Mouse (Mus musculus) stomach, embryonic 14.5 days (tissue): ENCODE data around the gene Phgr1. TPM values are rescaled to one million over a fixed set of nuclear protein-coding genes. Genes with fewer than 3 reads are reported as not detected.
A peak's percentile ranks its signal among the peaks of the same experiment; 100 is the strongest.

ENCODE experiments used
- ATAC-seq: fragments of 200-750 bp; cut with Nextera tagmentation; 2 replicates; pipeline ENCODE4 v1.8.0; 2017; ENCODE audit warnings: low read depth, moderate TSS enrichment; ENCODE audit not compliant: insufficient number of reproducible peaks, insufficient read depth, low FRiP score
- H3K27ac ChIP-seq: fragments of 300-500 bp; sonication (generic); 2 replicates; pipeline ENCODE4 v1.5.1; 2014; ENCODE audit warnings: mild to moderate bottlenecking, low read length, moderate library complexity, mixed read lengths
- H3K27me3 ChIP-seq: fragments of 300-500 bp; sonication (generic); 2 replicates; pipeline ENCODE4 v1.6.1; 2014; ENCODE audit warnings: low read length, control low read depth, mixed read lengths; ENCODE audit not compliant: control insufficient read depth, insufficient read depth
- H3K36me3 ChIP-seq: fragments of 300-500 bp; sonication (generic); 2 replicates; pipeline ENCODE4 v1.6.1; 2014; ENCODE audit warnings: mild to moderate bottlenecking, control low read depth, low read length, moderate library complexity, mixed read lengths; ENCODE audit not compliant: control insufficient read depth, insufficient read depth
- H3K4me1 ChIP-seq: fragments of 300-500 bp; sonication (generic); 2 replicates; pipeline ENCODE4 v1.6.1; 2014; ENCODE audit warnings: low read length, control low read depth, mixed read lengths; ENCODE audit not compliant: control insufficient read depth, insufficient read depth
- H3K4me2 ChIP-seq: fragments of 300-500 bp; sonication (generic); replicated peaks from 2 replicates; pipeline ENCODE4 v1.6.1; 2014; ENCODE audit warnings: low read depth, low read length, control low read depth
- H3K4me3 ChIP-seq: fragments of 300-500 bp; sonication (generic); 2 replicates; pipeline ENCODE4 v1.5.1; 2014; ENCODE audit warnings: low read depth, low read length, control low read depth
- H3K9ac ChIP-seq: fragments of 300-500 bp; sonication (generic); replicated peaks from 2 replicates; pipeline ENCODE4 v1.6.1; 2014; ENCODE audit warnings: low read depth, mild to moderate bottlenecking, control low read depth, low read length, moderate library complexity, mixed read lengths
- H3K9me3 ChIP-seq: fragments of 300-500 bp; sonication (generic); 2 replicates; pipeline ENCODE4 v1.6.1; 2016; ENCODE audit warnings: low read depth, low read length, control low read depth; ENCODE audit not compliant: control insufficient read depth
- WGBS: fragments of 180-500 bp; shearing (Covaris S2); extraction: QIAGEN DNeasy Blood & Tissue Kit; methylation state at CpG from one replicate; pipeline ENCODE4 v1.1.7; 2014; 5-methylcytosine and 5-hydroxymethylcytosine counted together
- polyA plus RNA-seq: library from polyadenylated mRNA; unstranded; fragments of >200 nt; fragmentation: Nextera tagmentation; extraction: Ambion mirVana; gene quantifications from 2 replicates; pipeline ENCODE4 v1.2.1, GENCODE M21; 2014

Gene Phgr1
- polyA plus RNA-seq: 22.2 and 24.8 TPM in 2 replicates

DNA sequence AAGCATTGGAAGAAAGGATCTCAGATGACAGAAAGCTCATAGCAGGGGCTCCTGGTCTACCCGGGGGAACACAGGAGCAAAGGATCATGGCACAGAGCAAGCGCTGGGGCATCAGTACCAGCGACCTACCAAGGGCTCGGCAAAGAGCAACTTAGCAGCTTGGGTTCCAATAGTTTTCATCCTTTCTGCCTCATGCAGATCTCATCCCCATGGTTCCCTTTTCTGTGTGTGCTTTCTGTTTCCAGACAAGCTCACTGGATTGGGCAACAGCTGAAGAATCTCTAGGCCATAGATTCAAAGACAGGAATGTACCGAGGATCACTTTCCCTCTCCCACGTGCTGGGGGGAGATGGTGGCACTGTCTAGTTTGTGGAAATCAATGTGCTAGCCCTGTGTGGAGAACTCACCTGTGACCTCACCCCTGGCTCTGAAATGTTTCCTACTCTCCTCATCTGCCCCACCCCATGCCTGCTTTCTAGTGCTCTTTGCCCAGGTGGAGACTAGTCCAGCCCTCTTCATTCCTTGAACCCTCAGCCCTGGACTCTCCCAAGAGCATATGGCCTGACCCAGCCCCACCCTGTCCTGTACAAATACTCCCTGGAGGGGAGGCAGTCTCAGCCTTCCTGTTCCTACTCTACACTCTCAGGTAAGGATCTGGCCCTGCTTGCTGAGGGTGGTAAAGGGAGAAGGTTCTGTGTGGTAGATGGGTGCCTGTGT is at the start of gene Phgr1:
Gene Phgr1, plus strand, starts transcription at position 612 of the 717 bp plus-strand sequence.
- 65% methylated on average over 6 of the region's 6 CpGs for WGBS
- Histone ChIP-seq H3K27me3 (no peaks in the 10 kb centered on the region), H3K36me3 (no peaks in the 10 kb centered on the region), H3K27ac (no peak within 1 kb of the TSS), H3K4me2 (no peak within 1 kb of the TSS), H3K4me3 (no peak within 1 kb of the TSS), H3K9me3 (no peaks in the 10 kb centered on the region), H3K9ac (no peak within 1 kb of the TSS), H3K4me1 (peaks cover 9% of the 10 kb centered on the region; the same call in 1 of the 2 replicates)
- peak; percentile 76 for ATAC-seq

DNA sequence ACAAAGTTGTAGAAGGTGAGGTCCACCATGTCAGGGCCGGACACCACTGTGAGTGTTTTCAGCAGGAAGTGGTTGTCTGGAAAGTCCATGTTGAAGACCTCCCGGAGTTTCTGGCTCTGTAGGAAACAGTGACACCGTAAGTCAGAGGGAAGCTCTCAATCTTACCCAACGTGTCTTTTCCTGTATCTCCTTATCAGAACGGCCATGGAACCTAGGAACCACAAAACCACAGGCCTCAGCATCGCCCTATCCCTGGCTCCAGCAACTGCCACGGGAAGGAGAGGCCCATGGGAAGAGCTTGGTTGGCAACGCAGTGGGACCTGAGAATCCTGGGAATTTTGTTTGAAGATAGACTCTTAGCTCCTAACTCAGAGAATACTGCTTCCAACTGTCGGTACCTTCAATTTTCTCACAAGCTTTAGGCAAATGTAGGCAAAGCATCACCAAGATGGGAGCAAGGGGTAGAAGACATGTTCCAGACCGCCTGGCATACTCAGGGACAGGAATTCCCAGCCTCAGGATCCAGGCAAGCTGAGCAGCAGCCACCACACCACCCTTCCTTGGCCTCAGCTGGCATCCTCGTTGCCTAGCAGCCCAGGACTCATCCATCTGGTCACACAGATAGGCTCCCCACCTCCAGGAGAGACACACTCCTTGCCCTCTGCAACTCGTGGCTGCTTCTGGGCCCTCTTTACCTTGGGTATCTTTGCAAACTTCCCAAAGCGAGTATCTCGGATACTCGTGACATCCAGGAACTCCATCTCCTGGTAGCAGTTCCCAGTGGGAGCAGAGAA is 48.7 kb upstream of the Phgr1 start:
- Histone ChIP-seq H3K4me1 (peaks cover 13% of the 10 kb centered on the region), H3K27ac (no peak overlapping the region), H3K9me3 (no peaks in the 10 kb centered on the region), H3K27me3 (no peaks in the 10 kb centered on the region), H3K4me2 (no peak overlapping the region), H3K36me3 (no peaks in the 10 kb centered on the region), H3K9ac (no peak overlapping the region), H3K4me3 (no peak overlapping the region)
- no peak for ATAC-seq
- 74% methylated on average over 15 of the region's 15 CpGs for WGBS

DNA sequence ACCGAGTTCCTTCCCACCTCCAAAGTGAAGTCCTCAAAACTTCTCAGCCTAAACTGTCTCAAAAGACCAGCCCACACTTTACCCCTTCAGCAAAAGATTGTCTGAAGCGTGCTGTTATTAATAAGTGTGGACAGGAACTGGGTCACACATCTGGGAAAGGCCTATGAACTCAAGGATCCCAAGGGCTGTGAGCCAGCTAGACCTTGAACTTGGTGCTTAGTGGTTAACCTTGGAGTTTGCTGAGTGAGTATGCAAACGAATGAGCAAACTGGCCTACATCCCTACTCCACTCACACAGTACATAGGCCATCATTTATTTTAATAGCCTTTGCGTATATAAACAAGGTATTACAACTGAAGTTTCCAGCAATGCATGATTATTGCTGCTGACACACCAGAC is 47.1 kb upstream of the Phgr1 start:
- Histone ChIP-seq H3K9me3 (no peaks in the 10 kb centered on the region), H3K9ac (no peak overlapping the region), H3K4me3 (no peak overlapping the region), H3K4me2 (no peak overlapping the region), H3K4me1 (peaks cover 21% of the 10 kb centered on the region), H3K36me3 (no peaks in the 10 kb centered on the region), H3K27ac (no peak overlapping the region), H3K27me3 (no peaks in the 10 kb centered on the region)
- 80% methylated on average over 4 of the region's 4 CpGs for WGBS
- ATAC-seq: no peak

DNA sequence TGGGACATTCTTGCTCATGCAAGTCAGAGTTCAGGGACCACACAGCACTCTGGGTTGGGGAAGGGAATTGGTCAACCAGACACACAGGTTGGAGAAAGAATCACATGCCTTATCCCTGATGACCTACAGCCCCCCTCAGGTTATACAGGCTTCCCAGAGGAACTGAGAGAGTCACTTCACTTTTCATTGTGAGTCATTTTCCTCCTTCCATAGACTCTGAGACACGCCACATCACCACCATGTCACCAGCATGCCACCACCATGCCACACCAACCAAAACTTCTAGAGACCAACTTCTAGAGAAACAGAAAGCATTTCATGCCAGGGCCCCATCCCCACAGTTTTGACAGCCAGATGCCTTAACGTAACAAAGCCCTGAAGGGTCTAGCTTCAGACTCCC is 45.7 kb upstream of the Phgr1 start:
- Histone ChIP-seq H3K9me3 (no peaks in the 10 kb centered on the region), H3K27me3 (no peaks in the 10 kb centered on the region), H3K36me3 (no peaks in the 10 kb centered on the region), H3K27ac (no peak overlapping the region), H3K4me2 (no peak overlapping the region), H3K4me3 (no peak overlapping the region), H3K4me1 (peaks cover 21% of the 10 kb centered on the region), H3K9ac (no peak overlapping the region)
- no peak for ATAC-seq
- 92% methylated on average over 2 of the region's 2 CpGs for WGBS

DNA sequence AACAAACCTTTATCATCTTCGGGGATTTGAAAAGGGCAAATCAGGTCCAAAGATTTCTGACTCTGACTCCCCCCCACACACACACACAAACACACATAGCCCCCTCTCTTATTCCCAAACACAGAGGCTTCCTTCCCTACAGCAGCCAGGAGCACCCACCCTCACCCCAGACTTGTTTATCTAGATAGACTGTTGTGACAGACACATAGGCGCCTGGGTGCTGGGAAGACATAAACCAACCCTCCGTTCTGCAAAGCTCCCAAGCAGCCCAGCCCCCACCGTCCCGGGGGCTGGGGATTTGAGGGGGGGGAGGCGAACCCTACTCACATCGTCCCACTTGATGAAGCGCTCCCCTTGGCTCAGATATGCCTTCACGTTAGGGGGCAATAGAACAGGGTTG is 44.7 kb upstream of the Phgr1 start:
- Histone ChIP-seq H3K27ac (peak overlapping the region; percentile 40; the same call in 1 of the 2 replicates), H3K36me3 (no peaks in the 10 kb centered on the region), H3K27me3 (no peaks in the 10 kb centered on the region), H3K4me3 (0 out of 2 replicates have a peak overlapping the region, but pooled peaks have one; percentile 0), H3K4me2 (peak overlapping the region; percentile 3), H3K4me1 (peaks cover 21% of the 10 kb centered on the region), H3K9me3 (no peaks in the 10 kb centered on the region), H3K9ac (no peak overlapping the region)
- 12% methylated on average over 9 of the region's 9 CpGs for WGBS
- ATAC-seq: 0 out of 2 replicates have a peak, but pooled peaks have one; percentile 7

DNA sequence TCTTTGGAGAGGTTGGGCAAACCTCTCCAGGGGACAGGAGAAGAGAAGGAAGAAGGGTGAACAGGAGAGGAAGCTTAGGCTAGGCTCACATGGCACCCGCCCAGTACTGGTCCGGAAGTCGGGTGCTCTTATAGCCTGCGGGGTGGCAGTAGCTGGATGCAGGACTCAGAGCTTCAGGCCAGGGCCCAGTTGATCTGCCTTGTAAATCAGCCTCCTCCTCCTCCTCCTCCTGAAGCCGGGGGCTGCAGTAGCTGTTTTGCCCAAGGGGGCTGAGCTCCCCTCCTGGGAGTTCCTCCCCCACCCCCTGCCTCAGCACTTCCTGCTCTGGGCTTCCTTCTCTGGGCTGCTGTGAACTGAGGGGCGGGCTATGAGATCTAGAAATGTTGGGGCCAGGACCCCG is 44.2 kb upstream of the Phgr1 start, which contains the start of gene Plcb2:
Gene Plcb2, minus strand, starts transcription at position 102 of the 400 bp plus-strand sequence.
- Histone ChIP-seq H3K4me2 (peak within 1 kb of the TSS; percentile 3), H3K9me3 (no peaks in the 10 kb centered on the region), H3K36me3 (no peaks in the 10 kb centered on the region), H3K9ac (no peak within 1 kb of the TSS), H3K27ac (peak within 1 kb of the TSS; percentile 40; the same call in 1 of the 2 replicates), H3K4me3 (0 out of 2 replicates have a peak within 1 kb of the TSS, but pooled peaks have one; percentile 0), H3K4me1 (peaks cover 21% of the 10 kb centered on the region), H3K27me3 (no peaks in the 10 kb centered on the region)
- 16% methylated on average over 6 of the region's 7 CpGs for WGBS
- ATAC-seq: peak; percentile 38

DNA sequence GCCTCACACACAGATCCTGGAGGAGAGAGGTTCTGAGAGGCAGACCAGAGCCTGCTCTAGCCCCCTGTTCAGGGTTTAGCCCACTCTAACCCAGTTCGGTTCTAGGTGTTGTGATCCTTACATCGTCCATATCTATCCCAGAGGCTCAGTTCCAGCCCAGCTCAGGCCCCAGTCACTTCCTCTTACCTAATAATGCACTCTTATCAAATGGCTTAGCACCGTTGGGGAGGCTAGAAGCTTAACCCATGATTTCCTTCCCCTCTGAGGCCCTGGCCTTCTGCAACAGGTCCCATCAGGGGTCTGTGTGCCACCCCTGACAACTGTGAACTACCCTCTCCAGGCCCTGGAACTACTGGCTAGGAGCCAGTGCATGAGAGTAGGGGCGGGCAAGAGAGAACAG is 43.4 kb upstream of the Phgr1 start:
- H3K4me3 ChIP-seq: no peak overlapping the region
- H3K4me2 ChIP-seq: no peak overlapping the region
- H3K27ac ChIP-seq: no peak overlapping the region; the same call in 1 of the 2 replicates
- H3K9ac ChIP-seq: no peak overlapping the region
- H3K36me3 ChIP-seq: no peaks in the 10 kb centered on the region
- ATAC-seq: no peak
- peaks cover 21% of the 10 kb centered on the region for H3K4me1 ChIP-seq
- no peaks in the 10 kb centered on the region for H3K9me3 ChIP-seq
- no peaks in the 10 kb centered on the region for H3K27me3 ChIP-seq
- 47% methylated on average over 4 of the region's 4 CpGs for WGBS

DNA sequence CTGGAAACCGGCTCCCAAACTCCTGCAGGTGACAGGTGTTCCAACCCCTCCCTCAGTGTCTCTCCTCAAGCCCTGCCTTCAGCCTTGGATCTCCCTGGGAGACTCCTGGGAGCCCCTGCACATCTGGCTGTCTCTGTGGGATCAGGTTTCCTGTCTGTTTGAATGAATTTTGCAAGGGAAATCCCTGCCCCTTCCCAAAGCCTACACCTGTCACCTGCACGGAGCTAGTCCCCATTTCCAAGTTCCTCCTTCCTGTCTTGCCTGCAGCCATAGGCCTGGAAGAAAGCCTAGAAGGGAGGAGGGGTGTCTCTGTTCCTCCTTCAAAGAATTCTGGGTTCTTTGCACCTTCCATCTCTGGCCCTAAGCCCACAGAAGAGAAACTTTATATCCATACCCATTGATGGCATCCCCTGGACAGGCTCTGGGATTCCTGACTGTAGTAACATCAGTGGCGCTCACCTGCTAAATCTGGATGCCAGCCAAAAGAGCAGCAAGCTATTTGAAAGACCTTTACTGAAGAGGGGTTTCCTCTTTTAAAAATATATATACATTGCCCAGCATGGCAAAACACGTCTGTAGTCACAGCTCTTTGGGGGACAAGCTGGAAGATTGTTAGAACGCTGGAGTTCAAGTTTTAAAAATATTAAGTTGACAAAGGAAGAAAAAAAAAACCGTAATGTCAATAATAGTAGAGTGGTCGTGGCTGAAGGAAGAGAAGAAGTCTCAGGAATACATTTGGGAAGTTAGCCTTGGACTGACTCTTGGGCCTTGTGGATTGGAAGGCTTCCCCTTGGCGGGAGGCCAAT is 42.5 kb upstream of the Phgr1 start:
- no peak overlapping the region for H3K4me2 ChIP-seq
- H3K9me3 ChIP-seq: no peaks in the 10 kb centered on the region
- H3K27me3 ChIP-seq: no peaks in the 10 kb centered on the region
- no peak overlapping the region for H3K9ac ChIP-seq
- no peak overlapping the region for H3K4me3 ChIP-seq
- WGBS: 19% methylated on average over 8 of the region's 8 CpGs
- H3K27ac ChIP-seq: no peak overlapping the region
- H3K4me1 ChIP-seq: peaks cover 21% of the 10 kb centered on the region
- no peaks in the 10 kb centered on the region for H3K36me3 ChIP-seq
- ATAC-seq: no peak
